Mouse (Mus musculus): Measurements from ENCODE around the gene Ttll11.

DNA sequence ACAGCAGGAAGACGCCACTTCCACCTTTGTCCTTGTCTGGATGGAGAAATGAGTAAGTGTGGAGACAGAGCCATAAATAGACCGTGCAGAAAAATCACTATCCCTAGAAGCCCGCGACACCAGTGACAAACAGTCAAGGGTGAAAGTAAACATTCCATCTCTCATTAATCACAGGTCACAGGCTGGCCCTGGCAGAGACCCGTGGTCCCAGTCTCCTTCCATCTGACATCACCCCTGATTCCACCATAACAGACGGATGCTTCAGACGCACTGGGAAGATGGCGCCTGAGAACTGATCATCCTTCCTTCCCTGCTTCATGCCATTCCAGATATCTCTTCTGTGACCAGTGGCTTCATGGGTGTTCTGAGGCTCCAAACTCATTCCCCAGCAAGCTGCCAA lies 215.4 kb downstream of the Ttll11 start:
- TF ChIP-seq CTCF (IDR thresholded peaks at IDR 0.05; ENCODE audit: borderline replicate concordance, control insufficient read depth, extremely low read depth, insufficient read depth, low read length, poor library complexity): no peak
- TF ChIP-seq POLR2A (IDR thresholded peaks at IDR 0.05; ENCODE audit: control insufficient read depth, extremely low read depth, insufficient read depth, low read length, poor library complexity): no peak
